Mouse (Mus musculus) v-Abl transformed pro-B cells (cell line): Measurements from ENCODE around the gene 2210011C24Rik.
"Not testable (repeated sequence)": the region's sequence is repeated elsewhere in the genome, so short reads cannot be mapped to it uniquely, and the experiment has no call there.

ENCODE experiments used
- in situ Hi-C, 2 experiments: fragments of 400-800 bp; cut with MboI; formaldehyde crosslinking; loops; one replicate each; pipeline ENCODE4 v1.15.1; 2025; ENCODE audit not compliant: unreplicated experiment in 2 of 2

Gene 2210011C24Rik

DNA sequence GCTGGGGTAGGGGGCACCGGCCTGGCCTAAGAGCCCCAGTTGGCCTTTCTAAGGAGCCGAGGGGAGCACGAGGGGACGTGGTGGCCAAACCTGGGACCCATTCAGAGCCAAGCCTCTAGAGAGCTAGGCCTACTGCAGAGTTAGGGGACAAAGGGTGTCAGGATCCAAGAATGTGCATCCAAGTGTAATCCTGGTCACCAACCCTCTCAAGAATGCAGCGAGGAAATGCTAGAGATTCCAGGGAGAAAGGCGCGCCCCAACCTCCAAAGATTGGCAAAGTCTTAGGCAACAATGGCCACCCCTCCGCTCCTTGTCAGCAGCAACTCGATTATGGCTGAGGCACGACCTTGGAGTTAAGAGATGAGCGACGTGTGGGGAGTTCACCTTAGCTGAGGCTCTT, 9.6 kb upstream of the 2210011C24Rik start:
- in situ Hi-C loops, result no loop called here

DNA sequence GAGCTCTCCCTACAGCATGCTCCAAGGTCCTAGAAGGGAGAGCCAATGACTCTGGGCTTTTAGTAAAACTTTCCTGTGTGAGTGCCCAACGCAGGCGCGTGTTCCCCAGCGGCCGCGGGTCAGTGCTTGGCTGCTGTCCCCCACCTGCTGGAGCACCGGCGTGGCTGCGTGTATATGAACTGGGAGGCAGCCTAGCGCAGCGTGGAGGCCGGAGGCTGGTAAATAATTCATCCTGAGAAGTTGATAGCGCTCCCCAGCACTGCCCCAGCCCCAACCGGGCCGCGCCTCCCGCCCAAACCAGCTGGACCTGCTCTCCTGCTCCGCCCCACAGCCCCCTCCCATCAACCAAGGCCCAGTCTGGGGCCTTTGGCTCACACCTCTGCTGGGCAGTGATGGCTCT, 9.1 kb upstream of the 2210011C24Rik start, which contains the start of gene Palm3:
Palm3 (plus strand) TSS at position 376 of the 400 bp plus-strand sequence.
- in situ Hi-C loops, result no loop called here

DNA sequence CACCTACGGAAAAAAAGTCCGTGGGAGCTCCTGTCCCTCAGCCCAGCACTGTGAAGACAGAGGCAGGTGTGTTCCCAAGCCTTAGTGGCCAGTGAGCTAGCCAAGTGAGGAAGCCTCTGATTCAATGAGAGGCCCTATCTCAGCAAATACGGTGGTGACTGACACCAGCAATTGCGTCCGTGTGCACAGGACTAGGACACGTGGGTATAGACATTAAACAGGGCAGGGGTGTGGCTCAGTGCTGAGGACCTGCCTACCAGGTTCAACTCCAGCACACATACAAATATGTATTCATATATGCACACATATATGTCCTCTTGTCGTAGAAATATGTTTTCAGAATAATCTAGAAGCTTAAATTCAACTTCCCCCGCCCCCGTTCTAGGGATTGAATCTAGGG, 7.8 kb upstream of the 2210011C24Rik start:
- in situ Hi-C loops, result no loop called here

DNA sequence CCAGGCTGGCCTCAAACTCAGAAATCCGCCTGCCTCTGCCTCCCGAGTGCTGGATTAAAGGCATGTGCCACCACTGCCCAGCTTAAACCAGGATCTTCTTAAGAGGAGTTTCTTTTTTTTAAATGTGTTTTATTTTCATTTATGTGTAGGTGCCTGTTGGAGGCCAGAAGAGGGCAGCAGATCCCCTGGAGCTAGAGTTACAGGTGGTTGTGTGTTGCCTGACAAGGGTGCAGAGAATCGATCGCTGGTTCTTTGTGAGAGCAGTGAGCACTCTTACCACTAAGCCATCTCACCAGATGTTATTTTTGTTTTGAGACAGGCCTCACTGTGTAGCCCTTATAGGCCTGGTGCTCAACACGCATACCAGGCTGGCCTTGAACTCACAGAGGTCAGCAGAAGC, 3.9 kb upstream of the 2210011C24Rik start:
- in situ Hi-C loops, result no loop called here

DNA sequence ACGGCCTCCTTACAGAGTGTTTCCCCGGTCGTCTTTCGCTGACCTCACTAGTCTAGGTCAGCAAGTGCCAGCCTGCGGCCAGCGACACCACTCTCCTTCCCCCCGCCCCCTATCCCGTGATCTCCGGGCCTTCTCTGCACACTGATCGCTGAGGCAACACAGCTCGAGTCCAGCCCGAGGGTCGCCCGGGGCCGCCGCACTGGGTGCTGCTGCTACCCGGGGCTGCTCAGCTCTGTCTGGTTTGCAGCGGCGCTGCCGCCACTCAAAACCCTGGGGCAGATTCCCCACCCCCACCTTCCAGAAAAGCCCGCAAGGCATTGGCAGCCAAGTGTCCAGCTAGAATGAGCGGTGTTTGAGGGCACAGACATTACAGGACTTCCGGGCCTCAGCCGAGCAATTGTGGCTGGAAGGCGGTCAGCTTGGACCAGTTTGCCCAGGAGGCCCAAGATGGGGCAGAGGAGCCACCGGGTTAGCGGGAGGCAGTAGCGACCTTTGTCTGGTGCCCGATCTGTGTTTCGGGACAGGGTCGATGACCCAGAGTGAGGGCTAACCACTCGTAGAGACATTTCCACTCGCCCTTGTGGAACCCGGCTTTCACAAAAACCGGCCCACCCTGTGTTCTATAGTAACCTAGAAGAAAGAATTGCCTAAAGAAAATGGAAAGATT, 661 bp upstream of the 2210011C24Rik start:
- in situ Hi-C loops, result no loop called here

DNA sequence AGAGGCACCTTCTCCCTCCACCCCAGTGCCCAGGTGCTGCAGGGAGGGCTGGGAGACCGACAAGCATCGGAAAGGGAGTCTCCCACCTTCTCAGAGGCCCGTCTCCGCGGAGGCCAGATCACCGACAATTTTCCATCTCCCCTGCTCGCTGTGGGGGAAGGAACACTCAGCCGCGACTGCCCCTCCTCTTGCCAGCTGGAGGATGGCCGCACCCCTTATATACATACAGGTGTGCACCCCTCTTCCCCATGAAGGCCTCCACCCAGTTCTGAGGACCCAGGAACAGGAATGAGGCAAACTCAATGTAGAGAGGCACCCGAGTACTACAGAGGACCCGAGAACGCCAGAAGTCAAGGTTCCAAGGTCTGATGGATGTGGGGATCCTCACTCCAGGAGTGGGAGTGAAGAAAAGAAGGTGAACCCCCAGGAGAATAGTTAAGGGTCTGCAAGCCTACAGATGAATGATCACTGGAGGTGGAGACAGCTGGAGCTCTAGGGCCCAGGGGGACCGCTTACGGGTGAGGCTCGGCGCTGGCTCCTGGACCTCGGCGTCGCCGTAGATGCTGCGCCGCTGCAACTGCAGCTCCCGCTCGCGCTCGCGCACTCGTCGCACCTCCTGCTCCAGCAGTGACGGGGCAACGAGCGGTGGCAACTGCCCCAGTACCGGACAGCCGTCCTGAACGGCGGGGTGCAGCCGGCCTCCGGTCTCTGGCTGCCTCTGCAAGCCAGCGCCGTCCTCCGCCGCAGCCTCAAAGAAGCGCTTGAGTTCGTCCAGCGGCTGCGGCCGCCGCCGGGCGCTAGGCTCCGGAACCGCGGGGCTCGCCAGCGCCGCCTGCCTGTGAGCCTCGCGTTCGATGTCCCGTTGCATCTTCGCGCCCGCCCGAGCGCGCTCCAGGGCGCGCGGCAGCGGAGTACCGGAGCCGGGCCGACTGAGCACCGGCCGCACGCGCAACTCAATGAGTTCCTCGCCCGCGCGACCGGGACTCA, 1.1 kb downstream of the 2210011C24Rik start:
- in situ Hi-C loops, result no loop called here

DNA sequence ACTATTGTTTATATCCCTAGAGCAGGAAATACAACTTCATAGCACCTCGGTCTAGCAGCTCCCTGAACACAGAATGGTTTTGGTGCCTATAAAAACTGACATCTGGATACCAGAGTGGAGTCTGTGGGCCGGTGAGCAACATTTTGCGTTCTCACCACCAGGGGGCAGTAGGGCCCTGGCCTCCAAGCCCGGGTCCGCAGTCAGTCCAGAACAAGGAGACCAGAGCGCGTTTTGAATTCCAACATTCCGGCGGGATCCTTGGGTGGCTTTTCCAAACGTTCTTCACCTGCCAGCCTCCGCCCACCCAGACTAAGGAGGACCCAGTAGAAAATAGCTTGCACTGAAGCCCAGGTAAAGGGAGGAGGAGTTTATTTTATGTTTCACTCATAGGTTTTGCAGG, 2.1 kb downstream of the 2210011C24Rik start:
- in situ Hi-C loops, result no loop called here

DNA sequence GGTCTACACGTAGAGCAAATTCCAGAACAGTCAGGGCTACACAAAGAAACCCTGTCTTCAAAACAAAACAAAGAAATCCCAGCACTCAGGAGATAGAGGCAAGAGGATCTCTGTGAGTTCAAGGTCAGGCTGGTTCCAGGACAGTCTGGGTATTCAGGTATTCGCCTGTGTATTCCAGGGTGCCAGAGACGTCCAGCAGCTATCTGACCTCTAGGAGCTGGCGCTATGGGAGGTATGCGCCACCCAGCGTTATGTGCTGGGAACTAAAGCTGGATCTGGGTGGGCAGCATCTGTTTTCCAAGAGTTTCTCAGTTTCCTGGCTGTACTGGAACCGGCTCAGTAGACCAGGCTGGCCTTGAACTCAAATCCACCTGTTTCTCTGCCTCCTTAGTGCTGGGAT, 3.6 kb downstream of the 2210011C24Rik start:
- in situ Hi-C loops, result no loop called here

DNA sequence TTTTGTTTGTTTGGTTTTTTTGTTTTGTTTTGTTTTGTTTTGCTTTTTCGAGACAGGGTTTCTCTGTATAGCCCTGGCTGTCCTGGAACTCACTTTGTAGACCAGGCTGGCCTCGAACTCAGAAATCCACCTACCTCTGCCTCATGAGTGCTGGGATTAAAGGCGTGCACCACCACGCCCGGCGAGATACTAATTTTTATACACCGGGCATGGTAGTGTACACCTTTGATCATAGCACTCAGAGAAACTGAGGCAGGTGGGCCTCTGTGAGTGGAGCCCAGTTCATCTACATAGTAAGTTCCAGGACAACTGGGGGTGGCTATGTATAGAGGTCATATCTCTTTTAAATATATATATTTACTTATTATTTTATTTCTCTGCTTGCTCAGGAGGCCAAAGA, 6.5 kb downstream of the 2210011C24Rik start:
- in situ Hi-C loops, result not testable (repeated sequence)

DNA sequence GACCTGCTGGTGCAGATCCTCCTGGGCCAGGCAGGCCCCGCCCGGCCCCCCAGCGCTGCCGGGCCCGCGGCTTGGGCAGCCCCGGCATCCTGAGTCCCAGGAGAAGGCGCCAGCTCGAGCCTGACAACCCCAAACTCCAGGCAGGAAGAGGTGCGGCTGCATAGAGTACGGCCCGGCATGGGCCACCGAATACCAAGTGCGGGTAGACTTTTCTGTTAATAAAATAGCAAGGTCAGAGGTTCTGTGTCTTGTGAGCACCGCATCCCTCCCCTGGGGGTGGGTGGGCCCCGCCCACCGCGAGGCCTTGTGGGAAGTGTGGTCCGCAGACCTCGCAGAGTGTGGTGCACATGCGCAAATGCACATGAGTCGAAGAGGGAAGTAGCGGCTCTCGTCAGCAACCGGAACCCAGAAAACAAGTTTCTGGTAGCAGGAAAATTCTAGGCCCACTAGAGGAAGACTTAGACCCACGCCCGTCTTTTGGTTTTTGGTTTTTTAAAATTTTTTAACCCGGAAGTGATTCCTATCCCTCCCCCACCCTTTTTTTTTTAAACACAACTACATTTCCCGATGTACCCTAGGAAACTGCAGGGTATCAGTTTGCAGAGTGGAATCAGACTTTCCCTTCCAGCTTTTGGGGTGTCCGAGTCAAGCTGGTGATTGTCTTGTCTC, 7.3 kb downstream of the 2210011C24Rik start:
- in situ Hi-C loops, result no loop called here

DNA sequence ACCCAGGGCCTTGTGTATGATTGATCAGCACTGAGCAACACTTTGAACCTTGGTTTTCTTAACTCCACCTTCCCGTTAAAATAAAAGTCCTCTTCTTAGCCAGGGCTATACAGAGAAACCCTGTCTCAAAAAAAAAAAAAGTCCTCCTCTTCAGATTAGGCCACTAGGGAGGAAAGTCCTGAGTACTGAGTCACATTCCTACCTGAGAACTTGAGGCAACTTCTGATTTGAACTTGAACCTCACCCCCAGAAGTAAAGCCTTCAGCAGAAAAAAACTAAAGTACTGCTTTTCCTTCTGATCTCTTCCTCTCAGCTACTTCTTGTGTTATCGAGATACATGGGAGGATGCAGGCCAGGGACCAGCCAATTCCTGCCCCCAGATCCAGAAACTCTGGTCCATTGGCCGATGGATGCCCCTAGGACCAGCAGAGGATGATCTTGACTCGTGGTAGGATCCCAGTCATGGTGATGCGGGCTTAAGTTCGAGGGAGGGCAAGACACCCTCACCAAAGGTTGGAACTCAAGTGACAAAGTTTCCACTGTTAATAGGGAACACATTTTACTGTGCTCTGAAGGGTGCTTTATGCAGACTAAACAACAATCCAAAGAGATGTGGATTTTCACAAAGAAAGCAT, 8.2 kb downstream of the 2210011C24Rik start:
- in situ Hi-C loops, result no loop called here

DNA sequence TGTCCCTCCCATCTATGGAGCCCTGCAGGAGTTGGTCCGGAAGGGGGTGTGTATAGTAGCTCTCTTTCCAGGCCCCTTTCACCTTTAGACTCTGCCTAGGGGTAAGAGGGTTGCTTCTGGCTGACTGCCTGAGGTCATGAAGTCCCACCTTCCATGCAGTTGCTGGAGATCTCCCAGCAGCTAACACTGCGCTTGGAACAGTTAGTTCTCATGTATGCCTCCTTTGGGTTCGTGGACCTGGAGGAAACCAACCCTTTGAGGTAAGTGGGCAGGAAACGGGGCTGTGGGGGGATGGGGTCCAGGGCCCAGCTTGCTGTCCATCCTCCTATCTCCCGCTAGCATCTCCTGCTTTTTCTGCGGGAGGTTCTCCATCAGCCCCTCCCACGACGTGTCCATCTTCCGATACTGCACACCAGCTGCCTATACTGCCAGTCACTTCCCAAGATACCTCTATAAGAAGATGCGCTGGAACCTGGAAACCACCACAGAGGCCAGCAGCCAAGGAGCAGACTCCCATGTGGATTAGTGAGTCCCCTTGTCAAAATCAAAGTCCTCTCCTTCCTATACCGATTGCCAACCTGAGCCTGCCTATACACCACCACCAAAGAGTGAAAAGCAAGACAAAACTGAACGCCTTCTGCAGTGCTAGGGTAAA, 8.9 kb downstream of the 2210011C24Rik start:
- in situ Hi-C loops, result no loop called here

DNA sequence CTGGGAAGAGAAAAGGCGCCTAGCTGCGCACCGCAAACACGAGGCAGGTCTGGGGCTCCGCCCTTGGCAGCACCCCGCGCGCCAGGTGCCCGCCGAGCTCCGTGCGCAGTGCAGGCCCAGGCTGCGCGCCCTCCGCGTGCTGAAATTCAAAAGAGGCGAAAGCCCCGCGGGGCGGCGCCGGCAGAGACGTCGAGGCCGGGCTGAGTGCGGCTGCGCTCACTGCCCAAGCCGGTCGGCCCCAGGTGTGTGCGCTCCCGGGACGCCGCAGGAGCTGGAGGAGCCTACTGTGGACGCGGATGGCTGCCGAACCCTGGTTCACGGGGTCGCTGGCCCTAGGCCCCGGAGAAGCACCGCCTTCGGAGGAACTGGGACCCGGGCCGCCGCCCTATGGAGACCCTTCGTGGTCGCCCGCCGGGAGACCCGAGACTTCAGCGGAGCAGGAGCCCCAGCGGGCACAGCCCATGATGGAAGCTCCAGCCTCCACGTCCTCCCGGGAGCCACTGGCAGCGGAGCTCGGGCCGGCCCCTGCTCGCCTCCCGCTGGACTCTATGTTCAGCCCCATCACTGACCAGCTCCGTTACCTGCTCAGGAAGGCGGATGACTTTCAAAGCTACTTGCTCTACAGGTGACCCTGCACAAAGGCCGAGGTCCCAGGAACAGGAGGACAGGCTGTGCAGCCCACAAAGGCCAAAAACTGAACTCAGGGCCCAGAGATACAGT, 10.5 kb downstream of the 2210011C24Rik start, which contains the start of gene 1700067K01Rik:
1700067K01Rik (plus strand) TSS at position 222 of the 720 bp plus-strand sequence.
- in situ Hi-C loops, result no loop called here

DNA sequence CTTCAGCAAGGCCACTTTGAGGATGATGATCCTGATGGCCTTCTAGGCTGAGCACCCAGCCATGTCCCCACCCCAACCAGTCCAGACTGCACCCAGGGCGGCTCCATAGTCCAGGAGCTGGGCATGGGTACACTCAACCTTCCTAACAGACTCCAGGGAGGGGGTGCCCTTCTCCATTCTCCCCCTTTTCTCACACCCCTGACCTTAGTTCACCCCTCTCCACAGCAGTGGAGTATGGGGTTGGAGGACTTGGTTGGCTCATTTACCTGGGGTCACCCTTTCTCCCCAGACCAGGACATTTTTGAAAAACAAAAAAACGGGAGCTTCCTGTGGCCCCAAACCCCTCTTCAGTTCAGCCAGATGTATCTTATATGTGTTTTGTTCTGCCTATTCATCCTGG, 12.1 kb downstream of the 2210011C24Rik start:
- in situ Hi-C loops, result no loop called here

DNA sequence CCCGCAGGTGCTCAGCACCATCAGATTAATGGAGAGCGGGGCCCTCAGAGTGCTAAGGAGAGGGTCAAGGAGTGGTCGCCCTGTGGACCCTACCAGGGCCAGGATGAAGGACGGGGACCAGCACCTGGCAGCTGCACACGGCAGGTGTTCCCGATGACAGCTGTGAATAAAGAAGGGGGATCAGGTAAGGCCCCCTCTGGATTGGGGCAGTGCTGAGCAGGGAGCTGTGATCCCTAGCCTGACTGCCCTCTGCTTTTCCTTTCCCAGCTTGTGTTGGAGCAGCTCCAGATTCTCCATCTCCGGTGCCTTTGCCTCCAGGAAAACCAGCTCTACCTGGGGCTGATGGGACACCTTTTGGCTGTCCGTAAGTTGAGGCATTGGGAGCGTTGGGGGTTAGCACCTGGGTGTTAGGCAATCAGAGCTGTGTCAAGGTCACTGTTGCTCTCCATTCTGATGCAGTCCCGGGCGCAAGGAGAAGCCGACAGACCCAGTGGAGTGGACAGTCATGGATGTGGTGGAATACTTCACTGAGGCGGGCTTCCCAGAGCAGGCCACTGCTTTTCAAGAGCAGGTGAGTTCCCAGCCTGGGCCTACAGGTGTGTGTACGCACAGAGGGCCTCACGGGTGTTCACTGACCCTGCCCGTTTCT, 12.8 kb downstream of the 2210011C24Rik start:
- in situ Hi-C loops, result no loop called here

DNA sequence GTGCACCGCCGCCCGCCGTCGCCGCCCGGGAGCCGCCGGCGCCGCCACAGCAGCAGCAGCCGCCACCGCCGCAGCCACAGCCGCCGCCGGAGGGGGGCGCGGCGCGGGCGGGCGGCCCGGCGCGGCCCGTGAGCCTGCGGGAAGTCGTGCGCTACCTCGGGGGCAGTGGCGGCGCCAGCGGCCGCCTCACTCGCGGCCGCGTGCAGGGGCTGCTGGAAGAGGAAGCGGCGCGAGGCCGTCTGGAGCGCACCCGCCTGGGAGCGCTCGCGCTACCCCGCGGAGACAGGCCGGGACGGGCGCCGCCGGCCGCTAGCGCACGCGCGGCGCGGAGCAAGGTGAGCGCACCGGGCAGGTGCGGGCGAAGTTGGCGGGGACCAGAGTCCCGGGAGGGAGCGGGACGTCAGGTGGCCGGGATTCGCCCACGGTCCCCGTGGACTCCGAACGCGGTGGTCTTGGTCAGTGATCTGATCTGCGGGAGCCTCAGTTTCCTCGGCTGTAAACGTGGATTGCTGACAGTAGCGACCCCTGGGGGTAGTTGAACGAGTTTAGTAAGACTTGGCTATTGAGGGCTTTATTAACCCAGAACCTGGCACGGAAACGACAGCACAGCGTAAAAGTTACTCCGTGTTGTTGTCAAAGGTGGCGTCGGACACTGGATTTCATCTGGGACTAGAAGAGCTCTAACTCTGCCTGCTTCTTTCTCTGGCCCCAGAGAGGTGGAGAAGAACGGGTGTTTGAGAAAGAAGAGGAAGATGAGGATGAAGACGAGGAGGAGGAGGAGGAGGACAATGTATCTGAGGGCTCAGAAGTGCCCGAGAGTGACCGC, 13.5 kb downstream of the 2210011C24Rik start:
- in situ Hi-C loops, result no loop called here

DNA sequence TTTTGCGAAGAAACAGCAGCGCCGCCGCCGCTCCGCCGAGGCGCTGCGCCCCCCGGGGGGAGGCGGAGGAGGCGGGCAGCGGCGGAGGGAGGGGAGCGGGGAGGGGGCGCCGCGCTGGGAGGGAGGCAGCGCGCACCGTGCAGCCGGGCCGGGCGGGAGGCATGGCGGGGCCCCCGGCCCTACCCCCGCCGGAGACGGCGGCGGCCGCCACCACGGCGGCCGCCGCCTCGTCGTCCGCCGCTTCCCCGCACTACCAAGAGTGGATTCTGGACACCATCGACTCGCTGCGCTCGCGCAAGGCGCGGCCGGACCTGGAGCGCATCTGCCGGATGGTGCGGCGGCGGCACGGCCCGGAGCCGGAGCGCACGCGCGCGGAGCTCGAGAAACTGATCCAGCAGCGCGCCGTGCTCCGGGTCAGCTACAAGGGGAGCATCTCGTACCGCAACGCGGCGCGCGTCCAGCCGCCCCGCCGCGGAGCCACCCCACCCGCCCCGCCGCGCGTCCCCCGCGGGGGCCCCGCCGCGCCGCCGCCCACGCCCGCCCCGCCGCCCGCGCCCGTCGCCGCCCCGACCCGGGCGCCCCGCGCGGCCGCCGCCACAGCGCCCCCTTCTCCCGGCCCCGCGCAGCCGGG, 14.3 kb downstream of the 2210011C24Rik start, which contains the start of gene Samd1:
Samd1 (plus strand) TSS at position 162 of the 631 bp plus-strand sequence.
- in situ Hi-C loops, result no loop called here
